Mouse (Mus musculus) layer of hippocampus, adult 18-20 months (tissue): ENCODE data around the gene Ywhab. TPM values are rescaled to one million over a fixed set of nuclear protein-coding genes. Genes with fewer than 3 reads are reported as not detected.
A peak's percentile ranks its signal among the peaks of the same experiment; 100 is the strongest.

ENCODE experiments used
- DNase-seq, 2 experiments: peaks; one replicate each; pipeline ENCODE4 v3.0.0; 2022; ENCODE audit warnings: low spot score in 2 of 2
- long read RNA-seq: library from polyadenylated mRNA; stranded (forward); transcript quantifications from one replicate; pipeline ENCODE4 v2.0.0, GENCODE M21; 2021
- total RNA-seq, 2 experiments: library from RNA; stranded (reverse); gene quantifications; 2 replicates each; pipeline ENCODE4 v1.2.3; 2021

Ywhab gene
- 100 to 1,000 TPM; 508 to 533 TPM for total RNA-seq
- long read RNA-seq, transcript Ywhab-201 (6 exons, 3,013 nt): major isoform, 871 of 963 reads
- long read RNA-seq, partial matches to known transcripts: 26 of 963 reads
- long read RNA-seq, other reads (novel, unspliced or antisense): 66 of 963 reads

DNA sequence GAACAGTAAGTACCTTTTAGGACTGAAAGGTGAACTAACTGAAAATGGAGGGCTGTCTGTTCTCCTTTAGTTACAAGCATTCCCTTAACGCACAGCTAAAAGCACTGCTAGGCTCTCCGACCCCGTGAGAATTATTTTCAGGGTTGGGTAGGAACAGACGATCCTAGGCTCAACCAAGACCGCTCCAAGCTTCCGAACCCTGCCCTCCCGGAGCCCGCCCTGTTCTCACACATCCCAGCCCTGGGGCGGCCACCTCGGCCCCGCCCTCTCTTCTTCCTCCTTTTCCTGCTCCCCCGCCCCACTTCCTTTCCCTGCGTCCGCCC lies at the start of gene Ywhab:
Gene Ywhab, plus strand, starts transcription at position 307 of the 323 bp plus-strand sequence.
- DNase-seq: no peak

DNA sequence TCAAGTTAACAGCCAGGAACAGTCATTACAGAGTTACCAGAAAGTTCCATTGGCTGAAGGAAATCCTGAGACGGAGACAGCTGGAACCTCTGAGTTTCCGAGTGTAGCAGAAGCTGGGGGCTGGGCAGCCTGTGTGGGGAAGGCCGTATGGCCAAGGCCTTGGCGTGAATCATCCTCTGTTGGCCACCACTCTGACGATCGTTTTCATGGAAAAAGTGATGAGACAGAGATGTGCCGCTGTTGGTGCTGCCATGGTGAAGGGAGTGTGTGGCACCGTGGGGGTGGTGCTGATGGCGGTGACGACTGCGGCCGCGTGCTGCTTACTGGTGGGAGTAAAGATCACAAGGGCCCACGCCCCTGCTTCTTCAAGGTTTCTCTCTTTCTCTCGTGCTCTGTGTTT lies 48.5 kb upstream of the Ywhab start:
- no peak for DNase-seq

DNA sequence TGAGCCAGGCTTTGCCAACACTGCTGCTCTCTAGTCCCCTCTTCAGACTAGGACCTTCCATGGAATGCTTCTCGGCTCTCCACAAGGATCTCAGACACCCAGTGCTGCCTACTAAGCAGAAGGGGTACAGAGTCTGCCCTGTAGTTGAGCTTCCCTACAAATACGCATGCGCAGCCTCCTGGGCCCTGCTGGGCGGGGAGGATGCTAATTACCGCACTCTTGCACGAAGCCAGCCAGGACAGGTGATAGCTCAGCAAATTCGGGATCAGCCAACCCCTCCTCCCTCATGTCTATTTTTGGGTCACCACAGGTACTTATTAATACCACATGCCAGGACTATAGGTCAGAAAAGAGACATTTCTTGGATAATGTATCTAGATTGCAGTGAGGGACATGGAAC lies 46.8 kb upstream of the Ywhab start:
- DNase-seq: no peak

DNA sequence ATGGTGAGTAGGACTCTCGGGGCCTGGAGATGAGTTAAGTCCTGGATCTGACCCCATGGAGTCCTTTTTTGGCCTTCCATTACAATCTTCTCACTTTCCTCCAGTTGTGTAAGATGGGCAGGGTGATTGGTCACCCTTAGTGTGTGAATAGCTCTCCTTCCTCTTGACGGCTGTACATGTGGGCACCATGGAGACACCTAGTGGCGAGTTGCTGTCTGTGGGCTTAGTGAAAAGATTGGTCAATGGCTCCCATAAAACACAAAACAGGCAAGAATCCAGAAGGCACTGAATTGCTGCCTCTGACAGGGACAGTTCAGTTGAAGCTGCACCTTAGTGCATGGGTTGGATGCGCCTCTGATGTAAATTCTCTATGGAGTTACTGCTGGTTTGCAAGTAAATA lies 43.0 kb upstream of the Ywhab start:
- DNase-seq: peak in 1 of 2 experiments; percentile 80

DNA sequence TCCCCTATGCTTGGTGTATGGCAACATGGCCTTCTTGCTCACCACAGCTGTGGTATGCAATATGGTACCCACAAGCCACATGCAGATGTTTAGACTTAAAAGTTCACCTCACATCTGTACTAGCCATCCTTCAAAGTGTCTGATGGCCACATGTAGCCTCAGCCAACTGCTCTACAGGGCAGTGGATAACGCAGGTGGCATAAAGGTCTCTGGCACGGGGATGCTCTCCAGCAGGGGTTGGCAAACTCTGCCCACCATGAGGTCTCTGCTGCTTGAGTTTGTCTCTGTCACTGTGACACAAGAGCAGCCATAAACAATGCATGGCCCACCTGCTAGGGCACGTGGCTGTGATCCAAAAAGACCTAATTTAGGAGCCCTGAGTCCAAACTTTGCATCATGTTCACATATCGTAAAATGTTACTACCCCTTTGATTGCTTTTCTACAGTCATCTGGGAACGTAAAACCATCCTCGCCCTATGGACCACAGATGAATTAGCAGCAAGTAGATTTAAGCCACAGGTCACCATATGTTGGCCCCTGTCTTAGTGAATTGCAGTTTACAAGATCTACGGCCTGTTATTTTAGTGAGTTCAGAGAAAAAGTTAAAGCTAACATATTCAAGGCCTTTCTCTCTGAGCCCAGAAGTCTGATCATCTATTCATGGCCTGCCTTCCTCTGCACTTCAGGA lies 41.0 kb upstream of the Ywhab start:
- no peak for DNase-seq

DNA sequence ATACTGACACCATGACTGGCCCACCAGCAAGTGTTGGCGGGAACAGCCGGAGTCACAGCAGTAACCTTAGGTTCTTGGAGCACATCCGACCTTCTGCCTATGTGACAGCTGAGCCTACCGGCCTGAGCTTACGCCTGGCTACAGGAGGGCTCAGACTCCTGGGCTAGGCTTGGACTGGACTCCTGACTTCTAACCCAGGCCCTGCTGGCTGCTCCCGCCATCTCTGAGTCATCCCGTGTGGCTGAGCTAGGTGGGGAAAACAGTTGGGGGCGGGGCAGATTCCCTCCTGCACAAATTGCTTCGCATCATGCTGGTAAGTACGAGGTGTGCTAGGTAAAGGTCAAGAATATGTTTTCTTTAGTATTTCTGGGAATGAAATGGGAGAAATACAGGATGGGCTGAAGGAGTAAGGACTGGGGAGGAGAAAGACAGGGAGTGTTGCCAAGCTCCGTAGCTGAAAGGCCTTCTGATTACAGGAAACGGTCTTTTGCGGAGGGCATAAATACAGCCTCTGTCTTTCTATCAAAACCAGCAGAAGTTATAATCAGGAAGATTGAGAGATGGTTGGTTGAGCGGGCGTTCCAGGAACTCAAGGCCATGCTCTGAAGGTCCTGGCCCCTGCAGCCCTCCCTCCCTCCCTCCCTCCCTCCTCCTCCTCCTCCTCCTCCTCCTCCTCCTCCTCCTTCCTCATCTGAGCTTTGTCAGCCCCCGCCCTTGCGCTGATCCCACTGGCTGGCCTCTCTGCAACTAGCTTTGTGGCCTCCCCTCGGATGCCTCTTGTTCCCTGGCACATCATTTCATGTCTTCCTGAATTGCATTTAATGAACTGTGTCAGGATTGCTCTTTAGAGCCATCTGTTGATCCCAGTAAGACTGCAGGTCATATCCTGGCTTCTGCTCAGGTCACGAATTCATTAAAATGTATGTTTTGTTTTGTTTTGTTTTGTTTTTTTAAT lies 29.9 kb upstream of the Ywhab start:
- no peak for DNase-seq

DNA sequence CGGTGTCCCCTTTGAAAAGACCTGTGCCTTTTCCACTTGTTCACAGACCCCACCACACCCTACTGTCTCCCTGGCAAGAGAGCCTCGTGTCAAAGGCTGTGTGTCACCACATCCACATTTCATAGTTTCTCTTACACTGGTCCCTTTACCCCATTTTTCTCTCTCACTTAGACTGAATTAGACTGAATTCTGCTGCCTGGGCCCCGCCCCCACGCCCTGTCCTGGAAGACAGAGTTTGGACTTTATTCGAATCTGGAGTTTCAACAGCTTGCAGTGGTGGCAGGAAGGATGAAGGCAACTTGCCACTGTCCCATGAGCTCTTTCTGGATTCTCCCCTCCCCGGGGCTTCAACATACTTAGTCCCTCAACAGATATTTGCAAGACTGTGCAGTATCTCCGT lies 29.1 kb upstream of the Ywhab start:
- no peak for DNase-seq

DNA sequence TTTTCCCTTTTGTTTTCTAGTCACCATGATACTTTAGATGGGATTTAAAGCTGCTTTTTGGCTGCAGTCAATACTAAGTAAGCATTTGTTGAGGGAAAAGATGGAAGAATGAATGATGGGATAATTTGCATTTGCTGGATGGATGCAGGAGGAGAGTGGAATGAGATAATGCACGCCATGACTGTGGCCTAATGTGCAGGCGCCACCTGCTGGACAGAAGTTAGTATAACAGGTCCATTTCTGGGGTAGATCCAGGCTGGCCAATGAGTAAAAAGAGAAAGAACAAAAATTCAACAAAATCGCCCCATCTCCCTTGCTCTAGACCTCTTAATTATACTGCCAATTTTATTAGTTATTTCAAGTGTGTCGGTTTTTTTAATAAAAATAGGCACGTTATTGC lies 26.2 kb upstream of the Ywhab start:
- DNase-seq: peak; percentile 39 to 79

DNA sequence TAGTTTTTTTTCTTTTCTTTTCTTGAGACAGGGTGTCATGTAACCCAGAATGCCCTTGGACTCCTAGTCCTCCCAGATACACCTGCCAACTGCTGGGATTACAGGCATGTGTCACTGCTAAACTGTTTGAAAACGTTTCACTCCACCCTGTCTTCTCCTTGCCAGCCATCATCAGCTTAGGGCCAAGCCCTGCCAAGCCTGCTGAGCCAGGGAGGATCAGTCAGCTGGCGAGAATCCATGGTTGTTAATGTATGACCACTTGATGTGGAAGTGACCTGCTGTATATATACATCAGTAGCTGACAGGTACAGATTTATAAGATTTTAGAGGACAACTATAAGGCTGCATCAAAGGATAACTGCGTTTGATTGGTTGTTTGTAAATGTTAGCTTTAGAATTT lies 24.4 kb upstream of the Ywhab start:
- DNase-seq: no peak

DNA sequence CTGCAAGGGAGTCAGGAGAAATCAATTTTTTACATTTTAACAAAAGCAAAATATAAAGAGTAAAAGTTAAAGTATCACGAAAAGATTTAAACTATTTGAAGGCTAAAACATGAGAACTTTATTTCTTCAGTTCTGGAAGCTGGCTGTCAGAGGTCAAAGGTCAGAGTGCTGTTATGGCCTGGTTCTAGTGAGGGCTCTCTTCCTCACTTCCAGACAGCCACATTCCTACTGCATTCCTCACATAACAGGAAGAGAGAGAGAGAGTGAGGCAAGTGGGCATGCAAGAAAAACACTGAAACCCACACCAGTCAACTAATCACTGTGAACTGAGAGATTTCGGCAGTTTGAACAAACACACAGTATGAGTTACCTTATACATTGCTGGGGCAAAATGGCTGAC lies 20.7 kb upstream of the Ywhab start:
- no peak for DNase-seq

DNA sequence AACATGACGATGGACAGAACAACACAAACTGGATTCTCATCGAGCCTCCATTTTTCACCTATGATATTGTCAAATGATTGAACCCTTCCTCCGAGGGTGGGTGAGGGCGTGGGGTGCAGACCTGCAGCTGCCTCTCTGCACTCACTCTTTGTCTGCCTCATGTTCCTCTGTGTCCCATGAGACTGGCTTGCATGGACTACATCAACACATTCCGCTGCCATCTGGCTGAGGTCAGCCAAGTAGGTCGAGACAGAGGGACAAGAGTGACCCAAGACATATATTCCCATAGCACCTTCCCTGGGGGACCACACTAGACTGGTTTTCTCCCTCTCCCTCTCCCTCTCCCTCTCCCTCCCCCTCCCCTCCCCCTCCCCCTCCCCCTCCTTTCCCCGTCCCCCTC lies 18.3 kb upstream of the Ywhab start:
- no peak for DNase-seq

DNA sequence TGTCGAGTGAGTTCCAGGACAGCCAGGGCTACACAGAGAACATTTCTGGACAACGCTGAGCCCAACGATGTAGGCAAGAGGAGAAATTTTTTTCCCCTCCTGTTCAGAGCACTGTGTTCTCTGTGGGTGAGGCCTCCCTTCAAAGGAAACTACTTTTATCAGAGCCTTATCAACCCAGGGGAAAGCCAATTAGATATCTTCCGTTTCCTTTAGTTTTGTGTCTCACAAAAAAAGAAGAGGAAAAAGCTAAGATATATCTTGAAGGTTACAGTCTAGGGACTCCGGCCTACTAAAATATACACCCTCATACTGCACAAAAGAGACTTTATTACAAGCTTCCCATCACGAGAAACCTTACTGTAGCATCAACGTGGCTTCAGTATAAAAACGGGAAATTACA lies 7.5 kb upstream of the Ywhab start:
- no peak for DNase-seq

DNA sequence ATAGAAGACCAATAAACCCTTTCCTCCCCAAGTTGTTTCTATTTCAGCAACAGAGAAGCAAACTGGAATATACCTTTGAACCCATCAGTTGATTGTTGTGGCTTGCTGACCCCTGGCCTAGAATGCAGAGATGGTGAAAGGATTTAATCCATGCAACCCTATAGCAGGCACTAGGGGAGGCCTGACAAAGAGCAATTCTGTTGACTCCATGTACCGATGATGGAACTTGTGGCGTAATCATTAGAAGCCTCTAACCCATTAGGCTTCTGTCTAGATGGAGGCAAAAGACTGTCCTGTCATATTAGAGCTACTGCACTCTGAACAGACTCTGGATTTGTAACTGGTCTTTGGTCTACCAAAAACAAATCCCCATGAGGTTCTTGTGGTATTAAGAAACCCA lies 1.9 kb upstream of the Ywhab start:
- DNase-seq: no peak

DNA sequence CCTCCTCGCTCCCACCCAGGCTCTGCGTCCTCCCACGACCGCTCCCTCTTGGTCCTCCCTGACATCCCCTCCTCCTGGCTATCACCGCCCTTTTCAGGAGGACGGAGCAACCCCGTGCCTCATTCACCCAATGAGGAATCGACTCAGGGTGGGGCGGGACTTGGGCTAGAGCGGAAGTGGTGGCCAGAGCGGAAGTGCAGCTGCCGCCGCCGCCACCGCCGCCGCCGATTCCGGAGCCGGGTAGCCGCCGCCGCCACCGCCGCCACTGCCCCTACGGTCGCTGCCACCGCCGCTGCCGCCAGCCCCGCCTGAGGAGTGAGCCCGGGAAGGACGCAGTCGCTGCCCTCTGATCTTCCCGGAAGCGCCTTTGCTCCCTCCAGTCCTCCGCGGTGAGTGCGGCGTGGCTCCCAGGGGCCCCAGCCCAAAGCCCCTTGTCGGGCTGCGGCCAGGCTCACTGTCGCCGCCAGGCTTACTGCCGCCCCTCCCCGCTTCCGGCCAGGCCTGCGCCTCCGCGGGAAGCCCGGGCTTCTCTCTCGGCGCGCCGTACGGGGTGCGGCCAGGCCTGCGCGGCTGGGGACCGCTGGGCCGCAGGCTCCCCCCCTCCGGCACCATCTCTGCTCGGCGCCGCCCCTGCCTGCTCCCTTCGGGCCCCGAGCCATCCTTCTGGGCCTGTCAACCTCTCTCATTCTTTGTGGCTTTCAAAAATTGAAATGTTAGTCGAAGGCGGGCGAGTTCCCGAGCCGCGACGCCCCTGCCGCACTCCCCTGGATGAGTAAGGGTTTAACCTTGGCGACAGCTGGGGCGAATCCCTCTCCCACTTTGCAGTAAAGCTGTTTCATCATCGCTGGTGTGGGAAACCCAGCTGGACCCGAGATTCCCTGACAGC lies 460 bp downstream of the Ywhab start:
- peak; percentile 94 to 95 for DNase-seq

DNA sequence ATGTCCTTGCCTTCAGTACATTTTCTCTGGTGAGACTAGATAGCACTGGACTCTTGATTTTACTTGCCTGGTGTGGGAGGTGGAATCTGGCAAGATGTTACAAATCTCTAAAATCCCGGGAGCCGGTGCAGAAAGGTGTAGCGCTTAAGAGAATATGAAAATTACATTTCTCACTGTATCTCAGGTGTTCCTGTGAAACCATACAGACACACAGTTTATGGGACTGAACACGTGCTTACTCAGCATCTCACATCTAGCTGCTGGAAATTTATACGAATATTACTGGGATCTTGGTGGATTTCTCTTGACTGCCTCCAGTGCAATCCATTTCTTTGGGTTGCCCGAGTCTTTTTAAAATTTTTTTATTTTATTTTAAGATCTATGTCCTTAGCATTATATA lies 1.5 kb downstream of the Ywhab start:
- DNase-seq: no peak

DNA sequence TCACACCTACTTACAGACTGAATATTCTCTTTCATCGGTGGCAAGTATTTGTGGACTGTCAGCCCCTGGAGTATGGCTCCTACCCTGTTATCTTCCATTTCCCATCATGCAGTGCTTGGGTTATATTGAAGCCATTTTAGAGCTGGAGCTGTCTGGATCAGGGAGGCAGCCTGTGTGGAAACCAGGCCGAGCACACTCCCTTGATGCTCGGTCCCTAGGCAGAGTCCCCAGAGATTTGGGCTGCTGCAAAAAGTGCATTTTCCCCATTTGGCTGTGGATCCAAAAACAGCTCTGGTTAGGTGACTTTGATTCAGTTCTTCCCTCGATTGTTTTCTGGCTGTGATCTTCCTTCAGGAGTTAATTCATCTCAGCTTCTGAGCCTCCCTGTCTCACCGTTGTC lies 2.1 kb downstream of the Ywhab start:
- DNase-seq: no peak

DNA sequence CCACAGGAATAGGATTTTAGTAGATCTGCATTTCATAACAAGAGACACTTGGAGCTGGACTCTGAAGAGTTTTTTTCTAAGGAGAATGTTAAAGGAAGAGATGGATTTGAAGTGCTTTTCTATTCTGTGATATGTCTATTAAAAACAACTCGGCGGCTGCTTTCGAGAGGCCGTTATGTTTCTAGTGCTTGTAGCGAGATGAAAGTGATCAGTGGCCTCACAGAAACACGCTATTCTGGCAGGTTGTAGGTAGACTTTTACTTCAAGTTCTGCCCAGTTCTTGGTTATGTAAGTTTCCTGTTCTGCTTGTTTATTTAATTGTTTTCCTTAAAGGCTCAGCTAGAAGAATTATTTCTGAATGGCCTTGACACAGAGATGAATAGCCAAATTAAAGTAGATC lies 4.2 kb downstream of the Ywhab start:
- no peak for DNase-seq

DNA sequence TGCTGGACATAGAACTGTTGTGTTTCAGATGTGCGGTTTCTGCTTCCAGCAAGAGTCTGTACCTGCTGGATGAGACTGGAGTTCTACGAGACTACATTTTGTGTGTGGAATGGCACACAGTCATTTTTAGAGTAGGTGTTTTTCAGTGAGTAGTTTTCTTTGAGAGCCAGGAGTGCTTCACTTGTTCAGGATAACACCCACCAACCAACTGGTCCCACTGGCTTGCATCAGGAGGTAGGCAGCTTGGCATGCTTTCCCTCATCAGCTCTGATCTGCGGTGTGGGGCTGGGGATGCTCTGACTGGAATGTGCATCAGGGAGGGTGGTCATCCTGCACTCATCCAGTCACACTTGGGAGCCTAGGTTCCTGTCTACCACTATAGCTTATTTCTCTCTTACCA lies 7.9 kb downstream of the Ywhab start:
- DNase-seq: peak; percentile 59 to 82

DNA sequence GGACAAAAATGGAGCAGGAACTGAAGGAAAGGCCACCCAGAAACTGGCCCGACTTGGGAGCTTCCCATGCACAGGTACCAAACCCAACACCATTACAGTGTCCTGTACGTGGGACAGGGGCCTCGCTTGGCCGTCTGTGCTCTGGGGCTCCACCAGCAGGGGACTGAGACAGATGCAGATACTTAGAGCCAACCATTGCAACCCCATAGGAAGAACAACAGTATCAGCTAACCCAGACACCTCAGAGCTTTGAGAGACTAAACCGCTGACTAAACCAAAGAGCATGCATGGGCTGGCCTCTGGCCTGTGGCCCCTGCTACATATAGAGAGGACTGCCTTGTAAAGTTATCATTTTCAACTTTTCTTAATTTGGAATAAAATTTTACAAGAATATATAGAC lies 9.7 kb downstream of the Ywhab start:
- no peak for DNase-seq

DNA sequence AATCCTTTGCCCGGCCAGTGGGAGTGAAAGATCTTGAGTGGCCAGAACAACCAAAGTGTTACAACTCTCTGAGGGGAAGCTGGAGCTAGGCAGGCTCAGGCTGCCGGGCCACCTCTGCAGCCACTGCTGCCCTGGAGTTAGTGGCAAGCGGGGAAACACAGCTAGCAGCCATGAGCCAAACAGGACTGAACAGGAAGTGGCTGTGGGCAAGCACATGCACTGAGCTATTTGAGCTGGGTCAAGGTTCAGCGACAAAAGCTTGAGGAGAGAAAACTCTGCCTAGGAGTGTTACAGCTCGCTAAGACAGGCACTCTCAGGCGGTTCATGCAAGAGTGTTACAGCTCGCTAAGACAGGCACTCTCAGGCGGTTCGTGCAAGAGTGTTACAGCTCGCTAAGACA lies 12.2 kb downstream of the Ywhab start:
- no peak for DNase-seq

DNA sequence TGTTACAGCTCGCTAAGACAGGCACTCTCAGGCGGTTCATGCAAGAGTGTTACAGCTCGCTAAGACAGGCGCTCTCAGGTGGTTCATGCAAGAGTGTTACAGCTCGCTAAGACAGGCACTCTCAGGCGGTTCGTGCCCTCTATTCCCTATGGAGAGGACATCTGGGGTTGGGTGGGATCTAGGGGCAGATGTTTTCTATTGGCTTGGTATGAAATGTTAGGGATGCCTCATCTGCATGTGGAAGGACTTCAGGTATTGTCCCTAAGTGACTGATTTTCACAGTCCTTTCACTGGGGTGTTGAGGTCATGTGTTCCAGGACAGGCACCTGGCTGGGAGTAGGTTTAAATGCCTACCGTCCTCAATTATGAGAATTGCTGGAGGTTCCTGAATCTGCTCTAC lies 12.8 kb downstream of the Ywhab start:
- no peak for DNase-seq
